ENCODE assay signal across 9 mouse cellular contexts in the genomic region with DNA sequence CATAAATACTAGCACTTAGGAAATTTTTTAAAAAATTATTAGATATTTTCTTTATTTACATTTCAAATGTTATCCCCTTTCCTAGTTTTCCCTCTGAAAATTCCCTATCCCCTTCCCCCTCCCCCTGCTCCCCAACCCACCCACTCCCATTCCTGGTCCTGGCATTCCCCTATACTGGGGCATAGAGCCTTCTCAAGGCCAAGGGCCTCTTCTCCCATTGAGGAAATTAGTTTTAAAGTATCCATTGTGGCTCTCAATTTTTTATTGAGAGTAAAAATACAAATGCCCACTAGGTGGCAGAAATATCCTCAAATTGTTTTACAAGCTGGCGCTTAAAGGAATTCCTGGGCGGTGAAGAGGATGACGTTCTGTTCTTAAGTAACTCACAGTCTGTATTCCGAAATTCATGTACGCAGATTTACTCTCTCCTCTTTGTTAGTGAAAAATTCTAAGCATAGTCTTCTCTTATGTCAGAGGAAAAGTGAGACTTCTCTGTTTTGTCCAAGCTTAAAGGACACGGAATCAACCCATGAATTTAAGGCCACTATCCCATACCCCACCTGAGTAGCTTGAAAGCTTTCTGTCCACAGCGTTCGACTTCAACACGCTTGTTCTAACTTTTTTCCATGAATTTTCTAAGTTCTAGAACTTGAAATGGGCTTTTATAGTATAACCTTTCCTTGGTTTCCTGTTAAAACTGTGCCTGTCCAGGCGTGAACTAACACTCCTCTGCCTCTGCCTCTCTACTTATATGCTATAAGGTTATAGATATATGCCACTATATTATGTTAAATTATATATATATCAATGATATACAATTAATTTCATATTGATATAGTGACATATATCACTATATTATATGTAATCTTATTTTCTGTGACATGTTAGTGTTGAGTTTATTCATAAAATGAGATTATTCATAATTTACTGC. TPM values are rescaled to one million over a fixed set of nuclear protein-coding genes. Genes with fewer than 3 reads are reported as not detected.
DNase-seq lines count a peak whose midpoint lies in the region; ATAC-seq lines count a peak whose summit lies in the region.
"Had no signal": no experiment of that assay in that cellular context is flagged by ENCODE, and none has a peak within 500 bp of the region (broad histone marks: within the 10 kb centered on the region; RNA-seq: fewer than 3 reads in every experiment).

No protein-coding gene starts in this region.

- WGBS in limb, embryonic 12.5 days, result 47% methylated on average over 10 of the region's 10 CpGs
- WGBS in limb, embryonic 10.5 days, result 50% methylated on average over 10 of the region's 10 CpGs
- 44% methylated on average over 10 of the region's 10 CpGs for WGBS in forebrain, embryonic 12.5 days

- H3K36me3 ChIP-seq in limb, embryonic 12.5 days, result no peaks in the 10 kb centered on the region
- no peaks in the 10 kb centered on the region for H3K36me3 ChIP-seq in limb, embryonic 10.5 days
- H3K36me3 ChIP-seq in forebrain, embryonic 12.5 days (replicated peaks), result no peaks in the 10 kb centered on the region
- H3K36me3 ChIP-seq: stomach, embryonic 15.5 days had no signal

- H3K27me3 ChIP-seq in limb, embryonic 12.5 days, result peaks cover 12% of the 10 kb centered on the region
- peaks cover 9% of the 10 kb centered on the region; the same call in 1 of the 2 replicates for H3K27me3 ChIP-seq in limb, embryonic 10.5 days (ENCODE audit: low read depth, poor library complexity, severe bottlenecking)
- peaks cover 2% of the 10 kb centered on the region; the same call in 1 of the 2 replicates for H3K27me3 ChIP-seq in forebrain, embryonic 12.5 days
- H3K27me3 ChIP-seq: stomach, embryonic 15.5 days had no signal

- no peak overlapping the region for H3K4me3 ChIP-seq in limb, embryonic 12.5 days (replicated peaks)
- H3K4me3 ChIP-seq in limb, embryonic 10.5 days, result no peak overlapping the region
- H3K4me3 ChIP-seq in forebrain, embryonic 12.5 days (replicated peaks), result no peak overlapping the region
- H3K4me3 ChIP-seq: stomach, embryonic 15.5 days had no signal

- DNase-seq in cerebellum, postnatal 14 days, result peak; percentile 37 to 49
- DNase-seq in cerebellum, adult 11 months, result no peak
- no peak for DNase-seq in limb, embryonic 10.5 days (ENCODE audit: low spot score)
- DNase-seq in lung, postnatal 25 days (ENCODE audit: low spot score), result peak; percentile 68
- no peak for DNase-seq in urinary bladder, adult 18-20 months (ENCODE audit: low spot score in 2 of 2)

- H3K9ac ChIP-seq in limb, embryonic 12.5 days (replicated peaks), result no peak overlapping the region
- no peak overlapping the region for H3K9ac ChIP-seq in forebrain, embryonic 12.5 days
- H3K9ac ChIP-seq: stomach, embryonic 15.5 days had no signal

- H3K9me3 ChIP-seq in limb, embryonic 12.5 days, result no peaks in the 10 kb centered on the region
- H3K9me3 ChIP-seq in limb, embryonic 10.5 days (replicated peaks), result no peaks in the 10 kb centered on the region
- H3K9me3 ChIP-seq in forebrain, embryonic 12.5 days, result no peaks in the 10 kb centered on the region
- H3K9me3 ChIP-seq: stomach, embryonic 15.5 days had no signal

- ATAC-seq in limb, embryonic 12.5 days (ENCODE audit: insufficient number of reproducible peaks, insufficient read depth, low FRiP score, low TSS enrichment, low read depth), result peak; percentile 37; the same call in 1 of the 2 replicates
- ATAC-seq in forebrain, embryonic 12.5 days (ENCODE audit: low FRiP score), result peak; percentile 57
- ATAC-seq in activated CD4-positive, CD25-positive, alpha-beta regulatory T cell, adult 4 months, result no peak

- peaks cover 2% of the 10 kb centered on the region; the same call in 1 of the 2 replicates for H3K4me1 ChIP-seq in limb, embryonic 12.5 days (replicated peaks)
- H3K4me1 ChIP-seq in limb, embryonic 10.5 days, result peaks cover 2% of the 10 kb centered on the region
- peaks cover 2% of the 10 kb centered on the region for H3K4me1 ChIP-seq in forebrain, embryonic 12.5 days

- H3K27ac ChIP-seq in limb, embryonic 12.5 days, result no peak overlapping the region
- no peak overlapping the region for H3K27ac ChIP-seq in limb, embryonic 10.5 days
- no peak overlapping the region for H3K27ac ChIP-seq in forebrain, embryonic 12.5 days
- H3K27ac ChIP-seq: stomach, embryonic 15.5 days had no signal

- H3K4me2 ChIP-seq in limb, embryonic 12.5 days, result peak overlapping the region; percentile 4; the same call in 1 of the 2 replicates
- H3K4me2 ChIP-seq in forebrain, embryonic 12.5 days, result no peak overlapping the region
- H3K4me2 ChIP-seq: stomach, embryonic 15.5 days had no signal

RNA-seq across cellular contexts. Expression of gene Fam162b, which starts 4.9 kb away (rescaled TPM):
- 0.59 and 0.92 TPM in 2 replicates for polyA plus RNA-seq in limb, embryonic 12.5 days (2016; fragmentation: Nextera tagmentation; extraction: Ambion mirVana)
- 0.24 and 0.82 TPM in 2 replicates for polyA plus RNA-seq in limb, embryonic 10.5 days (2016; fragmentation: Nextera tagmentation; extraction: Ambion mirVana)
- 1.3 and 3.7 TPM in 2 replicates for polyA plus RNA-seq in forebrain, embryonic 12.5 days (2016; fragmentation: Nextera tagmentation; extraction: Ambion mirVana)
- polyA plus RNA-seq in activated CD4-positive, CD25-positive, alpha-beta regulatory T cell, adult 4 months (2017; shearing (Covaris generic)), result not detected

RNA-seq across cellular contexts. Expression of gene Gprc6a, which starts 36.0 kb away (rescaled TPM):
- polyA plus RNA-seq in limb, embryonic 12.5 days (2016; fragmentation: Nextera tagmentation; extraction: Ambion mirVana), result not detected in 2 replicates
- not detected in 2 replicates for polyA plus RNA-seq in limb, embryonic 10.5 days (2016; fragmentation: Nextera tagmentation; extraction: Ambion mirVana)
- not detected in 2 replicates for polyA plus RNA-seq in forebrain, embryonic 12.5 days (2016; fragmentation: Nextera tagmentation; extraction: Ambion mirVana)
- polyA plus RNA-seq in activated CD4-positive, CD25-positive, alpha-beta regulatory T cell, adult 4 months (2017; shearing (Covaris generic)), result not detected

Comparison
In these comparisons a context has a peak if more than half of its experiments do, and no peak if none do; other contexts are left out.
1. DNase-seq: peak in cerebellum, postnatal 14 days (2 of 2) and lung, postnatal 25 days (single experiment); none in cerebellum, adult 11 months (single experiment), limb, embryonic 10.5 days (single experiment) and urinary bladder, adult 18-20 months (0 of 2).